Mouse (Mus musculus) intestine, postnatal 0 days (tissue): ENCODE results near the gene Nkapd1. TPM values are rescaled to one million over a fixed set of nuclear protein-coding genes. Genes with fewer than 3 reads are reported as not detected.
A peak's percentile ranks its signal among the peaks of the same experiment; 100 is the strongest.
"Not testable (repeated sequence)": the region's sequence is repeated elsewhere in the genome, so short reads cannot be mapped to it uniquely, and the experiment has no call there.

Source experiments
- ATAC-seq: fragments of 200-750 bp; cut with Nextera tagmentation; 2 replicates; pipeline ENCODE4 v1.8.0; 2017; ENCODE audit warnings: mild to moderate bottlenecking, moderate TSS enrichment, moderate library complexity
- H3K27ac ChIP-seq: fragments of 300-500 bp; sonication (generic); 2 replicates; pipeline ENCODE4 v1.5.1; 2014; ENCODE audit warnings: mild to moderate bottlenecking, low read depth, low read length, moderate library complexity
- H3K27me3 ChIP-seq: fragments of 300-500 bp; sonication (generic); replicated peaks from 2 replicates; pipeline ENCODE4 v1.6.1; 2014; ENCODE audit warnings: low read length, mixed read lengths; ENCODE audit not compliant: control insufficient read depth, insufficient read depth
- H3K36me3 ChIP-seq: fragments of 300-500 bp; sonication (generic); 2 replicates; pipeline ENCODE4 v1.6.1; 2014; ENCODE audit warnings: mild to moderate bottlenecking, moderate library complexity; ENCODE audit not compliant: control insufficient read depth, insufficient read depth
- H3K4me1 ChIP-seq: fragments of 300-500 bp; sonication (generic); replicated peaks from 2 replicates; pipeline ENCODE4 v1.6.1; 2014; ENCODE audit warnings: antibody characterized with exemption, low read length, mixed read lengths; ENCODE audit not compliant: control insufficient read depth, insufficient read depth
- H3K4me2 ChIP-seq: fragments of 300-500 bp; sonication (generic); replicated peaks from 2 replicates; pipeline ENCODE4 v1.6.1; 2014; ENCODE audit warnings: low read depth, mild to moderate bottlenecking, moderate library complexity
- H3K4me3 ChIP-seq: fragments of 300-500 bp; sonication (generic); 2 replicates; pipeline ENCODE4 v1.5.1; 2014; ENCODE audit warnings: low read depth, low read length
- H3K9ac ChIP-seq: fragments of 300-500 bp; sonication (generic); 2 replicates; pipeline ENCODE4 v1.6.1; 2014; ENCODE audit warnings: mild to moderate bottlenecking, low read depth, low read length
- H3K9me3 ChIP-seq: fragments of 300-500 bp; sonication (generic); 2 replicates; pipeline ENCODE4 v1.6.1; 2016; ENCODE audit warnings: mixed run types; ENCODE audit not compliant: control insufficient read depth
- CTCF ChIP-seq: sonication (generic); IDR thresholded peaks from 2 replicates; pipeline ENCODE4 v1.5.1; 2016; ENCODE audit warnings: low read depth, mild to moderate bottlenecking, control low read depth, antibody characterized with exemption, moderate library complexity
- WGBS: fragments of 180-500 bp; shearing (Covaris S2); extraction: QIAGEN DNeasy Blood & Tissue Kit; methylation state at CpG from one replicate; pipeline ENCODE4 v1.1.7; 2014; 5-methylcytosine and 5-hydroxymethylcytosine counted together
- polyA plus RNA-seq: library from polyadenylated mRNA; unstranded; fragments of >200 nt; fragmentation: Nextera tagmentation; extraction: Ambion mirVana; gene quantifications from 2 replicates; pipeline ENCODE4 v1.2.1, GENCODE M21; 2015

Nkapd1 gene
- polyA plus RNA-seq, 1 experiment from 2014 or later: 14.6 TPM

DNA sequence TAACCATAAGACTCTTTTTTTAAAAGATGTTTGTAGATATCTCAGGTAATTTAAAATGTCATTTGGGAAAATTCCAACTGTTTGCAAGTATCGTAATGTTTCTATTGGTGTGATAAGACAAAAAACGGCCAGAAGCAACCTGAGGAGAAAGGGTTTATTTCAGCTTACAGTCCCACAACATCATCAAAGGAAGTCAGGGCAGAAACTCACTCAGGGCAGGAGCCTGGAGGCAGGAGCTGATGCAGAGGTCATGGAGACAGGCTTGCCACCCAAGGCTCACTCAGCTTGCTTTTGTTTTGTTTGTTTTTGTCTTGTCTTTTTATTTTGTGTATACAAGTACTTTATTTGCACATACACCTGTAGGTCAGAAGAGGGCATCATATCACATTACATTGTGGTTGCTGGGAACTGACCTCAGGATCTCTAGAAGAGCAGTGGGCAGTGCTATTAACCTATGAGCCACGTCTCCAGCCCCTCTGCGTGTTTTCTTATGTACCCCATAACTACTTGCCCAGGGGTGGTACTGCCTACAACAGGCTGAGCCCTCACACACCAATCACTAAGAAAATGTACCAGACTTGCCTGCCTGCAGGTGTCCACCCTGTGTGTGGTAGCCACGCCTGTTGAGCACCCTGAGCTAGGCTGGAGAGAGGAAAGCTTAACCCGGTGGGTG lies 14.9 kb upstream of the Nkapd1 start:
- no peak overlapping the region for H3K27ac ChIP-seq
- no peak overlapping the region for H3K9ac ChIP-seq
- no peak overlapping the region for H3K4me3 ChIP-seq
- ATAC-seq: 0 out of 2 replicates have a peak, but pooled peaks have one; percentile 25
- 80% methylated on average over 6 of the region's 6 CpGs for WGBS
- peaks cover 8% of the 10 kb centered on the region; the same call in 1 of the 2 replicates for H3K36me3 ChIP-seq
- no peaks in the 10 kb centered on the region for H3K27me3 ChIP-seq
- no peak overlapping the region for H3K4me2 ChIP-seq
- peak; percentile 27; the same call in 1 of the 2 replicates for TF ChIP-seq CTCF
- H3K9me3 ChIP-seq: no peaks in the 10 kb centered on the region
- no peaks in the 10 kb centered on the region; the same call in 1 of the 2 replicates for H3K4me1 ChIP-seq

DNA sequence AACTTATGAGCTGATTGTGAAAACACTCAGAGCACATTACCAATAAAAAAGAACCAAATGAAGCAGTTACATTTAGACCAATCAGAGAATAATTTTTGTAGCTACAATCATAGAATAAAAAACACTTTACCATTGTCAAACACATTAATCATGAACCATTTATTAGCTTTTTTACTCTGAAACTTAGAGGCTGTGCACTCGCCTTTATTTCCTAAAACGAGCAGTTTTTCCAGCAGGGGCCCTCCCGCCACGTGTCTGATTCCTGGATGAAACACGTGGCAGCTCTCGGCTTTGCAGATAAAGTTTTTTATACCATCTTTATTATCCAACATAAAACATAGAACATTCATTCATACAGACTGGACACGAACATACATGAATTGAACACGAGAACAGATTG lies 13.6 kb upstream of the Nkapd1 start:
- not testable (repeated sequence) for H3K36me3 ChIP-seq, H3K27me3 ChIP-seq, H3K4me1 ChIP-seq, H3K9ac ChIP-seq, H3K4me3 ChIP-seq, ATAC-seq, H3K4me2 ChIP-seq, H3K27ac ChIP-seq, H3K9me3 ChIP-seq
- 86% methylated on average over 6 of the region's 8 CpGs for WGBS

DNA sequence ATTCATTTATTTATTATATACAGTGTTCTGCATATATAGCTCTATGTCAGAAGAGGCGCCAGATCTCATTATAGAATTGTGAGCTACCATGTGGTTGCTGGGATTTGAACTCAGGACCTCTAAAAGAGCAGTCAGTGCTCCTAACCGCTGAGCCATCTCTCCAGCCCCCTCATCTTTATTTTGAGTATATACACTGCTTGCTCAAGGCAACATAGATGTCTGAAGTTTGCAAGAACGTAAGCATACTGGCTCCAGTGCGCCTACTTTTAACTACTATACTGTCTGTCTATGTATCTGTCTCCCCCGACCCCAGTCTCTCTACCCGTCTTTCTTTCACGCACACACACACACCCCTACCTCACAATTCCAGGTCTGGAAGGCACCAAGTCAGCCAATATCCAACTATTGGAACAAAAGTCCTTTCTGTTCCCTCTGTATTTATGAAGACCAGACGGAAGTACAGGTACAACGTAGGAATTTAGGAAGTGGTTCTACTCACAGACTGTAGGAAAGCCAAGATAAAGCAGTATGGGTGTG lies 598 bp upstream of the Nkapd1 start:
- Histone ChIP-seq H3K4me2 (peak overlapping the region; percentile 80), H3K27me3 (no peaks in the 10 kb centered on the region), H3K9ac (no peak overlapping the region), H3K4me3 (peak overlapping the region; percentile 95), H3K36me3 (peaks cover 15% of the 10 kb centered on the region), H3K4me1 (0 out of 2 replicates have a peak, but pooled peaks cover 3% of the 10 kb centered on the region), H3K9me3 (no peaks in the 10 kb centered on the region), H3K27ac (no peak overlapping the region)
- WGBS: 55% methylated on average over 9 of the region's 9 CpGs
- ATAC-seq: no peak
- TF ChIP-seq CTCF: no peak

DNA sequence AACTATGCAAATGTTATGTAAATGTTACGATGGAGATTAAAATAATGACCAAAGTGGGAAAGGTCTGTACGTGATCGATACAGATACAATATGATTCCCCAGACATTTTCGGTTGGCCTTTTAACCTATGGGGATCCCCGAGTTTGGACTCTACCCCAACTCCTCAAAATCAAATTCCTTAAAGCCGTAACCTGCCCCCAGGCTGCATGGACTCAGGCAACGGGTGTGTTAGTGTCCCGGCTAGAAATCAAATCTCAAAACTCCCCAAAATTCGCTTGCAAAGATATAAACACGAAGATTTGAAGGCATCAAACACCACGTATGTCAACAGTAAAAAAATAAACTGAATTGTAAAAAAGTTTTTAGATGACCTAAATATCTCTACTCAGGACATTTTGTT lies 1.1 kb downstream of the Nkapd1 start:
- H3K4me3 ChIP-seq: peak overlapping the region; percentile 95
- H3K4me1 ChIP-seq: 0 out of 2 replicates have a peak, but pooled peaks cover 3% of the 10 kb centered on the region
- no peak for ATAC-seq
- WGBS: 33% methylated on average over 11 of the region's 11 CpGs
- peak overlapping the region; percentile 80 for H3K4me2 ChIP-seq
- H3K9me3 ChIP-seq: no peaks in the 10 kb centered on the region
- H3K27ac ChIP-seq: no peak overlapping the region
- no peak for TF ChIP-seq CTCF
- H3K36me3 ChIP-seq: peaks cover 23% of the 10 kb centered on the region
- no peaks in the 10 kb centered on the region for H3K27me3 ChIP-seq
- H3K9ac ChIP-seq: peak overlapping the region; percentile 93

DNA sequence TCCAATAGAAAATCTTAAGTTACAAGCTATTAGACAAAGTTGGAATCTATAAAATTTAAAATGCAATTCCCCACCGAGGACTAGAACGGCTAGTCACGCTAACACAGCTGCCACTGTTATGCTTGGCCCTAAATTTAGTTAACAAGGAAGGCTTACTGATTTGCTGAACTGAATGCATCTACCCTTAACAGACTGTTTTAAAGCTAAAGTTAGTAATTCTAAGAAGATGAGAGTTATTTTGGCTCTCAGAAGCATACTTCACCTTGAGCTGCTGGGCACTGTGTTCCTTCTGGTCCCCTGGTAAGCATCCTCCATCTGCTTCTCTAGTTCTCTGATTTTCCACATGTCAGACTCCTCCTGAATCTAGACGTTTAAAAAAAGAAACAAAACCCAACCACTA lies 5.1 kb downstream of the Nkapd1 start:
- H3K9me3 ChIP-seq: no peaks in the 10 kb centered on the region
- H3K36me3 ChIP-seq: peaks cover 57% of the 10 kb centered on the region
- no peak overlapping the region for H3K4me3 ChIP-seq
- no peaks in the 10 kb centered on the region for H3K27me3 ChIP-seq
- H3K4me1 ChIP-seq: 0 out of 2 replicates have a peak, but pooled peaks cover 3% of the 10 kb centered on the region
- H3K4me2 ChIP-seq: no peak overlapping the region
- no peak for ATAC-seq
- no peak overlapping the region for H3K9ac ChIP-seq
- 84% methylated on average over 4 of the region's 4 CpGs for WGBS
- no peak overlapping the region for H3K27ac ChIP-seq
- no peak for TF ChIP-seq CTCF

DNA sequence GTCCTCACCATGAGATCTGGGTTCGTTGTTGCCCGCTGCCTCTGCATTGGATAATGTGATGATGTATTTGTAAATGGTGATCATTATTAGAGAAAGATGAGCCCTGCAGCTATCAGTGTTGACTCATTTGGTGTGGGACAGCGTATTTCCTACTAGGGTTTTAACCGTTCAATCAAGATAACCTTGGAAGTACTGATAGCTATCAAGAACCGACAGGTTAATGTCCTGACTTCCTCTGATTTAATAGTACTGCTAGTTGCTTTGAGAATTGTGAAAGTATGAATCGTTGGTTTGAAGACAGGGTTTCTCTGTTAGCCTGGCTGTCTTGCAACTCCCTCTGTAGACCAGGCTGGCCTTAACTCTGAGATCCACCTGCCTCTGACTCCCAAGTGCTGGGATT lies 12.9 kb downstream of the Nkapd1 start:
- H3K9me3 ChIP-seq: no peaks in the 10 kb centered on the region
- no peaks in the 10 kb centered on the region for H3K27me3 ChIP-seq
- peak overlapping the region; percentile 84 for H3K4me2 ChIP-seq
- no peak for ATAC-seq
- WGBS: 2% methylated on average over 6 of the region's 6 CpGs
- H3K9ac ChIP-seq: peak overlapping the region; percentile 75
- H3K4me1 ChIP-seq: 0 out of 2 replicates have a peak, but pooled peaks cover 8% of the 10 kb centered on the region
- no peak for TF ChIP-seq CTCF
- peak overlapping the region; percentile 96 for H3K27ac ChIP-seq
- H3K36me3 ChIP-seq: peaks cover 41% of the 10 kb centered on the region
- H3K4me3 ChIP-seq: peak overlapping the region; percentile 71
